Mouse (Mus musculus): ENCODE results near the gene Cuedc1. TPM values are rescaled to one million over a fixed set of nuclear protein-coding genes. Genes with fewer than 3 reads are reported as not detected.

Gene Cuedc1
- polyA plus RNA-seq, 1 experiment from 2014 or later, result 27.1 TPM

DNA sequence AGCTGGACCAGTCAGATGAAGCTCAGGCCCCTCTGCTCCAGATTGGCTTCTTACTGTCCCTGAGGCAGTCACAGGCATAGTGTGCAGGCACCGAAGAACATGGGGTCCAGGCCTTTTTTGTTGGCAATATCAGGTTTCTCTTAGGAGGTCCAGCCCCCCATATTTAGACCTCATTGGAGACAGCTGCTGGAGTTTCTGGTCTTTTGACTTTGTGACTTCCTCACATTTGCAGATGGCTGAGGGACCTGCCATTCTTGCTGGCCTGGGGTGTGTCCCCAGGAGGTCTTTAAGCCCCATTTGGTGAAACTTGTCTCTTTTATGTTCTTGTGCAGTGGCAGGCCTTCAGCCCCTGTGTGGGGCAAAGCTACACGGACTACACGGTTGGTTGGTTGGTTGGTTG lies 31.4 kb downstream of the Cuedc1 start:
- Histone ChIP-seq H3K27me3 (ENCODE audit: insufficient read depth, poor library complexity, severe bottlenecking) (no peaks in the 10 kb centered on the region), H3K36me3 (peaks cover 10% of the 10 kb centered on the region; the same call in 1 of the 2 replicates), H3K27ac (peak overlapping the region; percentile 30; the same call in 1 of the 2 replicates), H3K9me3 (no peaks in the 10 kb centered on the region), H3K4me1 (replicated peaks) (peaks cover 56% of the 10 kb centered on the region), H3K4me3 (no peak overlapping the region)
- DNase-seq (ENCODE audit: low spot score), result no peak
- WGBS, result 54% methylated on average over 3 of the region's 3 CpGs

DNA sequence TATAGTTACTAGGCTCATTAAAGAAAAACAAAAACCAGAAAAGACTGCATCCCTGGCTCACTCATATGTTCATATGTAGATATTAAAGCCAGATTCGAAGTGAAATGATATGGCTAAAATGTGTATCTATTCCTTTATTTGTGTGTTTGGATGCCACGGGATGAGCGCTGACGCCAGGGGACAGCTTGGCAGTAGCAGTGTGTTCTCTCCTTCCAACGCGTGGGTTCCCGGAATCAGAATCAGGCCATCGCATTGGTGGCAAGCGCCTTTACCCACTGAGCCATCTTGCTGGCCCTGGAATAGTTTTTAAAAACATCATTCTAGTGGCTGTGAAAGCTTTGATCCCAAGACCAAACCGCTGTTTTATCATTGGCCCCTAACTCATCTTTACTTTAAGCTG lies 32.1 kb downstream of the Cuedc1 start:
- peaks cover 52% of the 10 kb centered on the region for H3K4me1 ChIP-seq (replicated peaks)
- WGBS, result 97% methylated on average over 10 of the region's 10 CpGs

DNA sequence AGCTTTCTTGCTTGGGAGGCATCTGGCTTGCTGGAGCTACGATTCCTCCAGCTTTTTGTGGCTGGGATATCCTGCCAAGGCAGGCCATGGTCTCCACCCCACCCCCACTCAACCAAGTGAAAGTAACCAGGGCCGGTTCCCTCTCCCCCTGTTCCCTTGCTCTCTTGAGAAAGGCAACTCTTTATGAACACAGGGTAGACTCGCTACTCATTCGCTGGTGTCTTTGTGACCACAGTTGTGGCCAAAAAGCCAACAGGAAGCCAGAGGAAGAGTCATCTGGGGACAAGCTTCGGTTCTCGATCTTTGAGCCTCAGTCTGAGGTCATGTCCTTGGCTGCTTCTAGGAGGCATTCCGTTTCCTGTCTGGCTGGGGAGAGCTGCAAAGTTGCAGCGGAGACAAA lies 34.0 kb downstream of the Cuedc1 start:
- Histone ChIP-seq H3K9me3 (no peaks in the 10 kb centered on the region), H3K36me3 (peaks cover 12% of the 10 kb centered on the region; the same call in 1 of the 2 replicates), H3K4me1 (replicated peaks) (peaks cover 49% of the 10 kb centered on the region), H3K4me3 (no peak overlapping the region), H3K27me3 (ENCODE audit: insufficient read depth, poor library complexity, severe bottlenecking) (no peaks in the 10 kb centered on the region), H3K27ac (peak overlapping the region; percentile 66)
- WGBS, result 68% methylated on average over 8 of the region's 8 CpGs
- no peak for DNase-seq (ENCODE audit: low spot score)

More for the DNA sequence above, 32.1 kb downstream of the Cuedc1 start:
- no peak overlapping the region for H3K27ac ChIP-seq
- H3K36me3 ChIP-seq, result peaks cover 12% of the 10 kb centered on the region; the same call in 1 of the 2 replicates
- H3K4me3 ChIP-seq, result no peak overlapping the region
- H3K9me3 ChIP-seq, result no peaks in the 10 kb centered on the region
- H3K27me3 ChIP-seq (ENCODE audit: insufficient read depth, poor library complexity, severe bottlenecking), result no peaks in the 10 kb centered on the region
- no peak for DNase-seq (ENCODE audit: low spot score)

DNA sequence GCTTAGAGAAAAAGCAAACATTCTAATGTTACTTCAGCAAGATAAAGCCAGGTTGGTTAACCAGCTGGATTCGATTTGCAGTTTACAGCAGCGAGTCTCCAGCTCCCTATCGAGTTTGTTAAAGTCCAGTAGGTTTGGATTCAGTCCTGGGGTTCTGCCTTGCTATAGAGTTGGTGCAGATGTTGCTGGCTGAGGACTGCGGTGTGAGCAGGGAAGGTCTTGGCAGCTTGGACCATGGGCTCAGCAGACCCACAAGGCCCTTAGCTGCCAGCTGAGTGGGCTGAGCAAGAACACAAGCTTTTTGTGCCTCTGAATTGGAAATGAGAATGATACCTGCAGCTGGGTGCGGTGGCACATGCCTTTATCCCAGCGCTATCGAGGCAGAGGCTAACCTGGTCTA lies 37.4 kb downstream of the Cuedc1 start:
- DNase-seq (ENCODE audit: low spot score), result no peak
- 63% methylated on average over 7 of the region's 7 CpGs for WGBS
- no peak overlapping the region for H3K4me3 ChIP-seq
- peaks cover 62% of the 10 kb centered on the region for H3K4me1 ChIP-seq (replicated peaks)
- H3K27ac ChIP-seq, result peak overlapping the region; percentile 57; the same call in 1 of the 2 replicates
- no peaks in the 10 kb centered on the region for H3K9me3 ChIP-seq
- H3K27me3 ChIP-seq (ENCODE audit: insufficient read depth, poor library complexity, severe bottlenecking), result no peaks in the 10 kb centered on the region
- peaks cover 12% of the 10 kb centered on the region; the same call in 1 of the 2 replicates for H3K36me3 ChIP-seq

DNA sequence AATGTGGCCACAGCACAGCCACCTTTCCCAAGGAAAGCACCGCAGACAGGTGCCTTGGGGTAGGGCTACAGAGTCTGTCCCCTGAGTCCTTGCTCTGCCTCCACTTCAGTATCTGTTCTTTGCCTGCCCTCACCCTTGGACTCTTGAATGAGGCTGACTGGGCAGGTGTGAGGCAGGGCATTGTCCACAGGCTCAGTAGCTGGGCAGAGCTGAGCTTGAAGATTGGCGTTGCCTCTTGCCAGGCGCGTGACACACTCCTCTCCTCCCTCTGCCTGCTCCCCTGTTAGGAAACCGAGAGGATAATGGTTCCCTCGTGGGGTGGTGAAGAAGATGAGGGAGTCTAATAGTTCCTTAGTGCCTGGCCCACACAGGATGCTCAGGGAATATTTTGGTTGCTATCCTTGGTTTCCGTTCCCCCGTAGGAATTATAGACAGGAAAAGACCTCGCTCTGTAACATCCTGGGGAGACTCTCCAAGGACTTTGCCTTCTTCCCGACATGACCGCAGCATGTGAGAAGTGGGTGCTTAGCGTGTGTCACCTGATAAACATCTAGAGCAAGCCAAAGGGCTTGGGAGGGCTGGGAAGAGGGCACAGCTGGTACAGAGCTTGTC lies 40.1 kb downstream of the Cuedc1 start:
- Histone ChIP-seq H3K27me3 (ENCODE audit: insufficient read depth, poor library complexity, severe bottlenecking) (no peaks in the 10 kb centered on the region), H3K4me3 (peak overlapping the region; percentile 36), H3K36me3 (peaks cover 13% of the 10 kb centered on the region), H3K27ac (peak overlapping the region; percentile 94), H3K4me1 (replicated peaks) (peaks cover 76% of the 10 kb centered on the region), H3K9me3 (no peaks in the 10 kb centered on the region)
- no peak for DNase-seq (ENCODE audit: low spot score)
- WGBS, result 58% methylated on average over 12 of the region's 12 CpGs

DNA sequence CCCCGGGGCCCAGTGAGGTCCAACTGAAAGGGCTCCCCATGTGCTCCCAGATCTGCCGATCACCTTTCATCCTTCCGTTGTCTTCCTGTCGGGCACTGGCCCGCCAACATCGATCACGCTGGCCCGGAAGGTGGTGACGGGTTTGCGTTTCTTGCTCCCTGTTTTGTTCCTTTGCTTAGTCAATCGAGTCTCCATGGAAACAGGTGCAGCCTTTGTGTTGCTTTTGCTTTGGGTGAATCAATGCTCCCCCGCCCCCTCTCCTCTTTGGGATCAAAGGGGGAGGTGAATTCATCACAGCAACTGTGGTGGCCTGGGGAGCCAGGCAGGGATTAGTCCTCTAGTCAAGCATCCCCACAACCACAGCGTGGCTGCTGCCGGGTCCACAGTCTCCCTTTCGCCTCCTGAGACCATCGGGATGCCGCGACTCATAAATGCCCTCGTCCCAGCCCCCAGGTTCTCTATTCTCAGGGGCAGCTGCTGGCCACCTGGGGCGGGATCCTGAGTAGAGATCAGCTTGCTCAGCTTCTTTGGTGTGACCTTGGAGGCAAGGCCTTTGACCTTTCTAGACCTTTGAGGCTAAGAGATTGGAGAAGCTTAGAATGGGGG lies 41.5 kb downstream of the Cuedc1 start:
- DNase-seq (ENCODE audit: low spot score), result peak; percentile 92
- peaks cover 6% of the 10 kb centered on the region for H3K36me3 ChIP-seq
- H3K27me3 ChIP-seq (ENCODE audit: insufficient read depth, poor library complexity, severe bottlenecking), result no peaks in the 10 kb centered on the region
- WGBS, result 1% methylated on average over 20 of the region's 20 CpGs
- peak overlapping the region; percentile 94 for H3K27ac ChIP-seq
- H3K4me3 ChIP-seq, result peak overlapping the region; percentile 36
- no peaks in the 10 kb centered on the region for H3K9me3 ChIP-seq
- peaks cover 89% of the 10 kb centered on the region for H3K4me1 ChIP-seq (replicated peaks)

DNA sequence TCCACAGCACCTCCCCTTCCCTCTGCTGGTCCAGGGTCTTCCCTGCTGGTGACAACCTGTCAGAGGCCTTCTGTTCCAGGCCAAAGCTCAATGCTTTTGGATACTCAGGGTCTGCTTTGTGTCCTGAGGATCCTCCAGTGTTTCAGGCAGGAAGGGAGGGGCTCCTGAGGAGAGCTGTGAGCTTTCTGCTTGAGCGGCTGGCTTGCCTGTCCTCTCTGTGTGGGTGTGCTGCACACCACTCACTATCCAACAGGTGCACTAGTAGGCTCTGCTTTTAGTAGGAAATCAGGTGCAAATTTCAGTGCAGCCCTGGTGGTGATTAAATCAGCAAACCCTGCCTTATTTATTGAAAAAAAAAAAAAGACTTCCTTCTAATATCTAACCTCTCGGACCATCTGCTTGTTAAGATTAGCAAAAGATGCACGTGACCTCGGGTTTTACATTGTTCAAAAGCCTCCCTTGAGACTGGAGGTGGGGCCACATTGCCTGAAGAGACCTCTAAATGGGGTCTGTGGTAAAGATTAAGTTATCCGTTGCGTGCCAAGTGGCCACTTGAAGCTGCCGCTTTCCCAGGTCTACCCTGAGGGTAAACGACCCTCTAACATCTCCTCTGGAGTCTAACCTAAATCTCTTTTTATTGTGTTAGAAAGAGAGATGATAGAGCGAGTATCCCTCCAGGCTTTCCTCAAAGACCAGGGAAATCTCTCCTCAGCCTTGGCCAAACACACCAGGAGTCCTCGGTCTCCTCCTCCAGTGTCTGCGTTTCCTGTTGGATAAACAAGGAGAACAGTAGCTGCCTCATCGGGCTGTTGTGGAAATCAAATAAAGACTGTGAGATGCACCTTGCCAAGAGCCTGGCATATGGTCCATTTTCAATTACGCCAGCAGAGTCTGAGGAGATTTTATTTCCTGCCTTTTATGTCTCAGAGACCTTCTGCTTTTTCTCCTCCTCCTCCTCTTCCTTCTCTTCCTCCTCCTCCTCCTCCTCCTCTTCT lies 42.5 kb downstream of the Cuedc1 start:
- H3K9me3 ChIP-seq, result no peaks in the 10 kb centered on the region
- H3K27me3 ChIP-seq (ENCODE audit: insufficient read depth, poor library complexity, severe bottlenecking), result no peaks in the 10 kb centered on the region
- H3K4me1 ChIP-seq (replicated peaks), result peaks cover 93% of the 10 kb centered on the region
- H3K27ac ChIP-seq, result peak overlapping the region; percentile 94
- 15% methylated on average over 13 of the region's 13 CpGs for WGBS
- peaks cover 6% of the 10 kb centered on the region for H3K36me3 ChIP-seq
- DNase-seq (ENCODE audit: low spot score), result peak; percentile 74
- H3K4me3 ChIP-seq, result peak overlapping the region; percentile 36

DNA sequence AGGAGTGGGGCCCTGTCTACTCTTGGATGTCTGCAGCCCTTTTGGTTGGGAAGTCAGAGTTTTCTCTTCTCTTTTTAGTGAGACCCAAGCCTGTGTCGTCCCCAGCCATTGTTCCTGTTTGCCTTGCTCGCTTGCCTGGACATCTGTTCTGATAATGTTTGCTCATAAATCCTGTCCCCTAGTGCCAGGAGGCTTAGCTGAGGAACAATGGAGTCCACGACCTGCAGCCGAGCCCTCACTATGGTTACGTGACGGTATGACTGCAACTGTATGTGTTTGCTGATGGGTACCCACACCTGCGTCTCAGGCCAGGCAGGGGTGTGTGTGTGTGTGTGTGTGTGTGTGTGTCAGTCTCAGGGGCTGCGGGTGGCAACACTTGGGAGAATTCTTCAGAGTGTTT lies 44.5 kb downstream of the Cuedc1 start:
- 47% methylated on average over 8 of the region's 8 CpGs for WGBS
- DNase-seq (ENCODE audit: low spot score), result peak; percentile 40
- no peaks in the 10 kb centered on the region for H3K27me3 ChIP-seq (ENCODE audit: insufficient read depth, poor library complexity, severe bottlenecking)
- no peaks in the 10 kb centered on the region for H3K9me3 ChIP-seq
- H3K27ac ChIP-seq, result peak overlapping the region; percentile 94
- no peak overlapping the region for H3K4me3 ChIP-seq
- peaks cover 96% of the 10 kb centered on the region for H3K4me1 ChIP-seq (replicated peaks)
- H3K36me3 ChIP-seq, result peaks cover 6% of the 10 kb centered on the region

DNA sequence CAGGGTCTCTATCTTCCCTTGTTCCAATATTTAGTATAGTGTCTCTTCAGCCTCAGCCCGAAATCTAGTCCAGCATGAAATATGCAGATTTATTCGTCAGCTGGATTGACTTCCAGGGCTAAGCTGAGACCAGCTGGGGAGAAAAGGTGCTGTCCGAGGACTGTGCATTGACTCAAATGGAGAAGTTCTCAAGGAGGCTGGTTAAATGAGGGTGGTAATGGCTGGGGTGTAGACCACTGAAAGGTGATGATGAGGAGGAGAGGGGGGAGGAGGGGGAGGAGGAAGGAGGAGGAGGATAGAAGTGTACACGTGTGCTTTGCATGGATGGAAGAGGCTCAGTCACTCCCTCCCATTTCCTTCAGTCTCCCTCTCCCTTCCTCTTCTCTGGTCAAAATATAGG lies 46.2 kb downstream of the Cuedc1 start:
- peaks cover 6% of the 10 kb centered on the region for H3K36me3 ChIP-seq
- H3K27me3 ChIP-seq (ENCODE audit: insufficient read depth, poor library complexity, severe bottlenecking), result no peaks in the 10 kb centered on the region
- H3K27ac ChIP-seq, result peak overlapping the region; percentile 94
- 59% methylated on average over 4 of the region's 4 CpGs for WGBS
- DNase-seq (ENCODE audit: low spot score), result no peak
- H3K9me3 ChIP-seq, result no peaks in the 10 kb centered on the region
- peaks cover 96% of the 10 kb centered on the region for H3K4me1 ChIP-seq (replicated peaks)
- H3K4me3 ChIP-seq, result no peak overlapping the region

DNA sequence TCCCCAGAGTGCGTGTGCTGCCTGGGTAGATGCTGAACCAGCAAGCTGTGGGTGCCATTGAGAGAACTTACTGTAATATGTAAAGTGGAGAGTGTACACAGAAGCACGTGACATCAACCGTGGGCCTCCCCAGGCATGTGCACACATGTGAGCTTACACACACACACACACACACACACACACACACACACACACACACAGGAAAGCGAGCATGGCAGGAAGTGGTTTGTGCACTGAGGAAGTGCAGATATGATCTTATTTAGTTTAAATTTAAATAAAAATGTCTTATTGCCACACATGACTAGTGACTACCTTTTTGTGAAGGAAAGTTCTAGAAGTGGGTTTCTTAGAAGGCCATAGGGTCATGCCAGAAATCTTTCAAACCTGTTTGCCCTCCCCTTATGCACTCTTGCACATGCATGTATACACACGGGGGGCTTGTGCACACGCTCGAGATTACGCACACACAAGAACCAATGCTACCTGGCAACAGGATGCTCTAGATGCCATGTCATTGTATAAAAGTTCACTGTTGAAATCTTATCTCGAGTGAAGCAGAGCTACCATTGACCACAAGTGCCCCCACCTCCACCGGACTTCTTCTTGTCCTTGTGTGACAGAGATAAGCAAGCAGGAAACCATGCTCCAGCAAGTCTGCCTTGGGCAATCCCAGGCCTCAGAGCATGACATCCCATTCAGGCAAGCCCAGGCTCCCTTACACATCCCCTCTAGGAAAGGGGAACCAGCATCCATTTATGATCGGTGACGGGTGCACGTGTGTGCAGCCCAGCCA lies 47.6 kb downstream of the Cuedc1 start:
- DNase-seq (ENCODE audit: low spot score), result no peak
- Histone ChIP-seq H3K4me3 (no peak overlapping the region), H3K27ac (peak overlapping the region; percentile 59; the same call in 1 of the 2 replicates), H3K9me3 (no peaks in the 10 kb centered on the region), H3K4me1 (replicated peaks) (peaks cover 90% of the 10 kb centered on the region), H3K36me3 (peaks cover 6% of the 10 kb centered on the region), H3K27me3 (ENCODE audit: insufficient read depth, poor library complexity, severe bottlenecking) (no peaks in the 10 kb centered on the region)
- WGBS, result 88% methylated on average over 13 of the region's 13 CpGs

DNA sequence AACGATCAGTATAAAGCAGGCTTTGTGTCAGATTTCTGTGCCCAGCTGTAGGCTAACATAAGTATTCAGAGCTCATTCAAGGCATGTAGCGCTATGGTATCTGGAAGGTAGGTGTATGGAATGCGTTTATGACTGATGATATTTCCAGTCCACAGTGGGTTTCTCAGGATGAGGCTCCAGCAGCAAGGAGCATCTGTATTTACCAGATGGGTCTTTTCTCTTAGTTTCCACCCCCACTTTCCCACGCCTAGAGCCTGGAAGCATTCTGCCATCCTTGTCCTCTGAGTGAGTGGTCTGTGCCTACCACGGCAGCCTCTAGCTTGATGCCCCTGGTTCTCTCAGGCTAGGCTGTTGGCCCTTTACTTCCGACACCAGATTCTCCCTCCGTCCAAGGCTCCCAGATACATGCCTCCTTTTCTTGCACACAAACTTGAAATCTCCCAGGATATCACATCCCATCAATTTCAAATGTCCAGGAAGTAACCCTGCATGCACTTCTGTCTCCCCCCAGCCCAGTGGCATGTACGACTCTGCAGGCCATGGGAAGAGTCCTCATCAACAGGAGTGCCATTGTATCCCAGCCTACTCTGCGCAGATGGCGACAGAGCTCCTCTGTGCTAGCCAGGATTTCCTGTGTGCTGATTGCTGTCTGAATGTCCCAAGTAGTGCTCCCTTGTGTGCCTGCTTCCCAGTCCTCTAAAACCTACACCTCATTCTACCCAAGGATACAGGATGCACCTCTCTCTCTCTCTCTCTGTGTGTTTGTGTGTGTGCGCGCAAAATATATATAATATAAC lies 48.6 kb downstream of the Cuedc1 start:
- H3K36me3 ChIP-seq, result peaks cover 6% of the 10 kb centered on the region
- H3K4me1 ChIP-seq (replicated peaks), result peaks cover 90% of the 10 kb centered on the region
- H3K27ac ChIP-seq, result peak overlapping the region; percentile 68
- no peak overlapping the region for H3K4me3 ChIP-seq
- no peaks in the 10 kb centered on the region for H3K9me3 ChIP-seq
- H3K27me3 ChIP-seq (ENCODE audit: insufficient read depth, poor library complexity, severe bottlenecking), result no peaks in the 10 kb centered on the region
- WGBS, result 81% methylated on average over 12 of the region's 12 CpGs
- DNase-seq (ENCODE audit: low spot score), result no peak

Data from hindbrain, embryonic 10.5 days (tissue).